Mouse (Mus musculus) inflammation-experienced regulatory T-cells, adult 6 months (primary cell): ENCODE measurements around the gene Ccl24. TPM values are rescaled to one million over a fixed set of nuclear protein-coding genes. Genes with fewer than 3 reads are reported as not detected.
A peak's percentile ranks its signal among the peaks of the same experiment; 100 is the strongest.

ENCODE experiments used
- ATAC-seq: one replicate; pipeline ENCODE4 v1.8.0; 2017
- polyA plus RNA-seq, 3 experiments: library from polyadenylated mRNA; unstranded; fragments of 100-300 nt; shearing (Covaris generic); gene quantifications; one replicate each; pipeline ENCODE4 v1.2.1; 2017

Gene Ccl24
- polyA plus RNA-seq, 3 experiments from 2014 or later, result not detected

DNA sequence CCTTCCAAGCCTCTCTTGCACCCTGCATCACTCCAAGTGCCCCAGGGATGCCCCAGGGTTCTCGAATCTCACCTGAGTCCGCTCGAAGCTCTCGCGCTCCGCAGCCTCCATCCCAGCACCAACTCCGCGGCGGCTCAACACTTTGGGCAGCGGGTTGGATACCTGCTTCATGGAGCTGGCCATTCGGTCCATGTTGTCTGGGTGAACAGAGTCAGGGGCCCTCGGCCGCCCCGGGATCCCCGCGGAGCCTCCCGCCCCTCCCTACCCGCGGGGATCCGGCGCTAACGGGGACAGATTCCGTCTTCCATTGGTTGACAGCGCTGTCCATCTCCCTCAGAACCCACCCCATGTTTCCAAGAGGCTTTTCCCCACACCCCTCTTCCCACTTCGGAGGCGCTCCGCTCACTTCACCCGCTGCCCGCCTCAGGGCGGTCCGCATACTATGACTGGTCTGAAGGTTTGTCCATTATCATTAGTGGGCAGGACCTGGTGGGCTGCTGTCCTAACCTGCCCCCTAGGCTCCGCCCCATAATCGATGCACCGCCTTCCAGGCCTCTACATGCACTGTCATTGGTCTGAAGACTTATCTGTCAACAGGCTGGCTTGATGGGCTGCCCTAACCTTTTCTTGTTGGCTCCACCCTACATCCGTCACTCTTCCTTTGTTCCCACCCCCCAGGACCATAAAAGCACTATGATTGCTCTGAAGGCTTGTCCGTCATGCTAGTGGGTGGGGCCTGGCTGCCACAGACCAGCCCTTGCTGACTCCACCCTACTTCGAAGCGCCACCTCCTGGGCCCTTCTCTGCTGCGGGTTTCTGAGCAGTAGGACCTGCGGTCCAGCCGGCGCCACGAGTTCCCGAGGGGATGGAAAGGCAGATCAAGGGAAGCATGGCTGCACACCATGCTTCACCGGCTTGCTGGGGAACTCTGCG, 27.7 kb downstream of the Ccl24 start, which contains the start of gene Hip1:
TSS of gene Hip1 (minus strand) at position 256 of the 933 bp plus-strand sequence.
- peak; percentile 97 for ATAC-seq

DNA sequence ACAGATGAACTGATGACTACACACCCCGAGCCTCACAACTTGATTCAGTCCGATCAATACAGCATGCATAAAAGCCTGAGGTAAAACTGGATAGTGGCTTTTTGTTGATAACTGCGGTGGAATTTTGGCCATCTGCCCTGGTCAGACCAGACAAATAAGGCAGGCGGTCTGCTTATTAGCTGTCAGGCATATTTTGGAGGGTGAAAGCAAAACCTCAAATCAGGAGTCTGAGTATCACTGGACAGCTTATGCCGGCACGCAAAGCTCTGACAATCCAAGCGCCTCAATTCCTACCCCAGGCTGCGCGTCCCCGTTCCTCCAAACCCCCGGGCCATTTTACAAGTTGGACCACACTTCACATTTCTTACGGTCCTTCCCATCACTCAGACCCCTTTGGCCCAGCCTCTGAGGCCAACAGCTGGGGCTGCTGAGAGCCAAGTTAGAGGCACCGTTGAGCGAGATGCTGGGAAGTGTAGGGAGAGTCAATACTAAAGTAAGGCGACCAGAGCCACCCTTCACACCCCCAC, 28.8 kb downstream of the Ccl24 start:
- ATAC-seq, result no peak

DNA sequence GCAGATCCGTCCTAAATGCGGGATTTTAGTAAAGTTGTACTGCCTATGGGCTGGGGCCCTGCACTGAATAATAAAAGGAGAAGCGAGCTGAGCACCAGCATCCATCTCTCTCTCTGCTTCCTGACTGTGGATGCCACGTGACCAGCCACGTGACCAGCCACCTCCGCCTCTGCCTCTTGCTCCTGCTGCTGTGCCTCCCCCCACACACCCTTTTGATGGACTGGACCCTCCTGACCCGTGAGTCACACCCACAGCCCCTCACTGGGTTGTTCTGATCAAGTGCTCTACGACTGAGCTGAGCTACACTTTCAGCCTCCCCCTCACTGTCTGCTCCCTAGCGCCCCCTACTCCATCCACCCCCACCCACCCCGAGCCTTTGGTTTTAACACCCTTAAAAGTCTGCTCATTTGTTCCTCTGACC, 35.0 kb downstream of the Ccl24 start:
- peak; percentile 44 for ATAC-seq

DNA sequence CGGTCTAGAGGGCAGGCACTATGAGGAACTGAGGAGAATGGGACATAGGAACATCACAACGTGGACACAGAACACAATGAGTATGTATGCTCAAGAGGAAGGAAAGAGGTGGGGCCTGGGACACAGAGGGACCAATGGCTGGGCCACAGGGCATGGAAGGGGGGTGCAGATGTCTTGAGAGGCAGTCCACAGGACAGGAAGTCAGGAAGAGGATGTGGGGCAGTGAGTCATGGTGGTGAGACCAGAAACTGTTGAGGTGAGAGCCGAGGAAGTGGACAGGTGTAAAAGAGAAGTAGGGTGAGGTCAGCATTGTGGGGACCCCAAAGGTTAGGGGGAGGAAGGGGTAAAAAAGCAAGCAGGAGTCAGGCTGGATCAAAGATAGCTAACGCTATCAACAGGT, 35.5 kb downstream of the Ccl24 start:
- ATAC-seq, result peak; percentile 90

DNA sequence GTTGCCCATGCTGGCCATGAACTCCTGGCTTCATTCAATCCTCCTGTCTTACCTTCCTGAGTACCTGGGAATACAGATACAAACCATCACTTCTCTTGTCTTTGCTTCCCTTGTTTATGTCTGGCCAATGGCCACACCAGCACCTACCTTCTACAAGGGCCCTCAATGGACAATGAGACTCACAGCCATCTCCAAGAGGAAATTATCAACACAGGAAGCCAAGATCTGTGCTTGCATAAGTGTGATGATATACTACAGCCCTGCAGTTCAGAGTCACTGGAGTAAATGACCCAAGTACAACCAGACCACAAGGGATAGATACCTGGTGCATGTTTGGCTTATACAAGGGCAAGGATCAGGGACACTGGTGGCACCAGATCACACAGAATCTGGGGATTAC, 37.0 kb downstream of the Ccl24 start:
- no peak for ATAC-seq

DNA sequence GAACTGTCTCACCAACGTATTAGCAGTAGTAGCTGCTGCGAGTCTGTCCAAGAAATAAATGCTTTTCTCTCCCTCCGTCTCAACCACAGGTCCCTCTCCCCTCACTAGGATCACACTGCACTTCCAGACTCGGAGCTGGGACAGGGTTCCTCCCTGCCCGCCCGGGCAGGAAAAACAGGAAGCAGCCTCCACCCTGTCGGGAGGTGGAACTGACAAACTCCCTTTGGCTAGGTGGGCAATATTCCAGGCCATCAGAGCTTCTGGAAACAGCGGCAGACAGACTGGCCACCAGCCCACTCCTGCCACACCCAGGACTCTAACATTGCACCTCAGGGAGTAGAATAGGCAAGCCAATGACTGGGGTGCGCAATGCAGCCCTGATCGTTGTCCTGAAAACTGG, 39.4 kb downstream of the Ccl24 start:
- ATAC-seq, result no peak

DNA sequence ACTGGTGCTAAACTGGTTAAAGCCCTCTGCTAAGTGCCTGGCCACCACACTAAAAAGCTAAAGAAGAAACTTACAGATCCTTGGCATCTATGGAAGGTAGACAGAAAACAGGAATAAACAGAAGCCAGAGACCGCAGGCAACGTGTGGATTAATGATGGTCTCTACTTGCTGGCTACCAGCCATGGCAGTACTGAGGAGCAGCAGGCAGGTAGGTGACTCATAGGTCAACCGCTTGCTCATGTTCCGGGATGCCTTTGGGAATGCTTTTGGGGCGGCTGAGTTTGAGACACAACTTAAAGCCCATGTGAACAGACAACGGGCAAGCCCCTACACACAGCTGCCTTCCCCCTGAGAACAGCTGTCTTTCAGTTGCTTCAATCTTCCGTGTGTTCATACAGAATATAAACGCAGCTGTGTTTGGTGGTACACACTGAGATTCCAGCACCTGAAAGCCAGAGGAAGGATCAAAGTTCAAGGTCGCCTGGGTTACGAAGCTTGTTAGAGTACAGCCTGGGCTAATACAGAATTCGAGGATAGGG, 41.5 kb downstream of the Ccl24 start:
- no peak for ATAC-seq

DNA sequence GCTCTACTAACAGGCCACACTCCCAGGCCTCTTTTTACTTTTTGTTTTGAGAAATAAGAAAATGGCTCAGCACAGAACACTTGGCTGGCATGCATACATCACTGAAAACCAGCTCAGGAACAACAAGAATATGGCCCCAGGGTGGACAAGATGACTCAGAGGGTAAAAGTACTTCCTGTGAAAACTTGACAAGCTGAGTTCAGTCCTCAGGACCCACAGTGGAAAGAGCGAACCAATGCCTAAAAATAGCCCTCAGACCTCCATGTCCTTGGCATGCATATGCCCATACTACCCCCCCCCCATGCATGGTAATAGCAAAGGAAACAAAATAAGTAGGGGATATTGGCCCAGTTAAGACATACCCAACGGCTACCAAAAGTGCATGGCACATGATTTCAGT, 42.9 kb downstream of the Ccl24 start:
- ATAC-seq, result no peak

DNA sequence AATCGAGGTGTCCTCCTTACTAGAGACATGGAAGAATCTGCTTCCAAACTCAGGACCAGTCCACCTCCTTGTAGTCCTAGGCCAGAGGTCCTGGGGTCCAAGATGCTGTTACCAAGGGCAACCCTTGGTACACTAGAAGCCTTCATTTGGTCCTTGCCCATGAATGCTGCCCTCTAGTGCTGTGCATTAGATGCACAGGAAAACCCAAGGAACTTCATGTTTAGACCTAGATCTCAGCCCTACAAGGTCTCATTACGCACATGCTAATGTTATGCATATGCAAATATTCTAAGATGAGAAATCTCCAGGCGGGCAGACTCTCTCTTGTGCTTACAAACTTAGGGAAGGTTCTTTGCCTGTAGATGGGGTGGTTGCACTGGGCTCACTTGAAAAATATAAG, 43.5 kb downstream of the Ccl24 start:
- no peak for ATAC-seq

DNA sequence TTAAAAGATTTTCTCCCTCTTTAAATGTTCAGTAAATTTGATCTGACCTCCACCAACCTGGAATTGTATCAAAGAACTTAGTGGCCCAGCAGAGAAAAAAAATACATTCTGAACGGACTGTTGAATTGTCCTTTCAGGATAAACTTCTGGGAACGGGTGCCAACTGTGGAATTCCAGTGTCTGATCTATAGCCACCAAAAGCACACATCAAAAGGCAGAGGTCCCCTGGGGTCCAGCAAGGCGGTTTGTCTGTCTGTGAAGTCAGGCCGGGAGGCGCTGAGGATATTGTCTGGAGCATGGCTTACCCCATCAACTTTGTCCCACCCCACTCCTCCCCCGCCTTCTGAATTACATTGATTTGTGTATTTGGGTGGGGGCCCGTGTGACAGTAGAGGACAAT, 44.9 kb downstream of the Ccl24 start:
- no peak for ATAC-seq

DNA sequence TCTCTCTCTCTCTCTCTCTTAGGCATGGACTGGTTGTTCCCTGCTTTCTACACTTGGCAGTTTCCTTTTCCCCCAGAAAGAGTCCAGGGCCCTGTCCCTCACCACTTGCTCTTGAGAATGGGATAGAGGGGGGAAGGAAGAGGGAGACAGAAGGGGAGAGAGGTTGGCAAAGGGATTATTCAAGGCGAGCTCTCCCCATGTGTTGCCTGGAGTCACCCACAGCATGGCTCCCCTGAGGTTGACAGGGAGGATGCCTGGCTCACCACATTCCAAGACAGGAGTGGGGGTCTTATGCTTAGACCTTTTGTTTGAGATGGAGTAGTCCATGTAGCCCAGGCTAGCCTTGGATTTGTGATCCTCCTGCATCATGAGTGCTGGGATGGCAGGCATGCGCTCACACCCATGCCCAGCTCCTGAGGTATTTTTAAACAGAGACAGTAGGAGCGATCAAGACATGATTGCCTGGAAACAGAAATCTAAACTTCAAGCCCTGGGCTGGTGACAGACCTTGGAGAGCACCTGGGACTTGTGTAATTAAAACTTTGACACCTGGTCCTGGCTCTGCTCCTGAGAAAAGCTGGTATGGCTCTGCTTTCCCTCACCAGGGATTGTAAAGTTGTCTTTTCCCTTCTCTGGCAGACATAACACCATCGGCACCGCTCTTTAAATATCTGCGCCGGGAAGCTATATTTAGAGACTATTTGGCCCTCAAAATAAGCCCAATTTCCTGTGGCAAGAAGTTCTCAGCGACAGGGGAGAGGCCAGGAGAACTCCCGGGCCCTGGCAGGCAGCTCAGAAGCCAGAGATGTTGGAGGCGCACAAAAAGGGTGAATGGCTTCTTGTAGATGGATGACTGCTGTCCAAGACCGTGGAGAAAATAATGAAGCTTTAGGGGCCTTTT, 47.9 kb downstream of the Ccl24 start:
- no peak for ATAC-seq

DNA sequence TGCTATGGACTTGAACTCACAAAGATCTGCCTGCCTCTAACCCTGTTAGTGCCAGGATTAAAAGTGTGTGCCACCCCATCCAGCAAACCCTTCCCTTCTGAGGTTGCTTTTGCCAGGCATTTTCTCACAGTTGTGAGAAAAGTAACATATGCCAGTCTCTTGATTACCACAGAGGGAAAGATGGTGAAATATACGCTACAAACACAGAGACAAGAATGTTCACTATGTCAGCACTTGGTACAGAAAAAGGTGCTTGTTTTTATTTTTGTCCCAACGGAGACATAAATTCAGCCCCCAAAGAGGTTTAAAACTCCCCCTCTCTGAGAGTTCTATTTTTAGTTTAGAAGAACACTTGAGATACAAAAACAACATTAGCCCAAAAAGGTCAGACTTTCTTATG, 48.8 kb downstream of the Ccl24 start:
- ATAC-seq, result no peak

DNA sequence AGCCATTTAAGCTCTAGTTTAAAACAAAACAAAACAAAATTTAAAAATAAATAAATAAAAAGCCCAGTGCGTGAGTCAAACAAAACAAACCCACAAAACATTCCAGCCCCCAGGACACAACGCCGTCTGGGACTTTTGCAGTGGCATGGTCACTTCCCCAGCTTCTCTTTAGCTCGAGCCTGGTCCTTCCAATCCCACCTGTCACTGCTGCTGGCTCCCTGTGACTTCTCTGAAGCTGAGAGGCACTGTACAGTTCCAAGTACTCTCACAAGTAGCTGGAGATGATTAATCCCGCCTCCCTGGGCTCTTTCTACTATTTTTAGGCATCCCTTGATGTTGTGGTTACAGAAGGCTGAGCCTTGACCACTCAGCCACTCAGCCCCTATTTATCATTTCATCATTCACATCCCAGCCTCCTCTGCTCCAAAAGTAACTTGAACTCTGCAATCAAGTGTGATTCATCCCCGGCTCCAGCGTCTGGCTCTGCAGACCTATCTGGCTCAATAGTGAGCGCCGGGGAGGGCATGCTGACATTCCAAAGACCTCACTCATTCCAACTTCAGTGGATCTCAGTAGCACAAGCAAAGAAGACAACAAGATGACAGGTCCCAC, 50.6 kb downstream of the Ccl24 start:
- ATAC-seq, result no peak

Other genes with a start within 250 kb of the Ccl24 start
- gene Fkbp6, start 223.0 kb downstream of the Ccl24 start, polyA plus RNA-seq, result not detected
- not detected for gene Trim50, start 219.8 kb downstream of the Ccl24 start, polyA plus RNA-seq
- 10 to 100 TPM; 21.8 to 28.0 (median 23.3) TPM for gene Nsun5, start 203.1 kb downstream of the Ccl24 start, polyA plus RNA-seq
- gene Pom121, start 178.5 kb downstream of the Ccl24 start, polyA plus RNA-seq, result 10 to 100 TPM; 13.2 to 18.7 (median 13.7) TPM
- 10 to 100 TPM in 1 of 3 experiments, 1 to 10 TPM in 2; 5.2 to 45.4 (median 6.7) TPM for gene Hip1, start 27.9 kb downstream of the Ccl24 start, polyA plus RNA-seq
- gene Ccl26, start 9.5 kb downstream of the Ccl24 start, polyA plus RNA-seq, result not detected
- gene Rhbdd2, start 59.6 kb upstream of the Ccl24 start, polyA plus RNA-seq, result 10 to 100 TPM; 17.8 to 27.3 (median 26.2) TPM
- gene Por, start 97.0 kb upstream of the Ccl24 start, polyA plus RNA-seq, result 10 to 100 TPM; 21.7 to 30.1 (median 25.1) TPM
- gene Tmem120a, start 171.4 kb upstream of the Ccl24 start, polyA plus RNA-seq, result 10 to 100 TPM; 31.4 to 58.5 (median 39.4) TPM
- gene Styxl1, start 205.3 kb upstream of the Ccl24 start, polyA plus RNA-seq, result 1 to 10 TPM in 1 of 3 experiments, under 1 TPM in 1, not detected in 1; 0.68 to 2.6 TPM
- 100 to 1,000 TPM; 604 to 659 (median 643) TPM for gene Mdh2, start 205.4 kb upstream of the Ccl24 start, polyA plus RNA-seq
- gene Srrm3, start 233.8 kb upstream of the Ccl24 start, polyA plus RNA-seq, result not detected